Mouse (Mus musculus) erythroblast, embryonic 14.5 days (primary cell): ENCODE measurements around the gene Bglap2.
"Not testable (repeated sequence)": the region's sequence is repeated elsewhere in the genome, so short reads cannot be mapped to it uniquely, and the experiment has no call there.

Experiments used
- GATA1 ChIP-seq: IDR thresholded peaks from 2 replicates; pipeline ENCODE4 v1.6.1; 2012; ENCODE audit warnings: low read length, inconsistent platforms, mixed read lengths
- TAL1 ChIP-seq: IDR thresholded peaks from 3 replicates; pipeline ENCODE4 v1.6.1; 2012; ENCODE audit warnings: low read length, inconsistent platforms, mixed read lengths

- TF ChIP-seq TAL1, GATA1: not testable (repeated sequence)
Observed at GRCm38 (mm10) chr3:88381389-88382315, 3.2 kb upstream of the Bglap2 start.
